Mouse (Mus musculus) limb, embryonic 10.5 days (tissue): ENCODE data around the gene Bms1. TPM values are rescaled to one million over a fixed set of nuclear protein-coding genes. Genes with fewer than 3 reads are reported as not detected.

Experiments used
- DNase-seq: peaks from one replicate; pipeline ENCODE4 v3.0.0-alpha.2; 2017; ENCODE audit warnings: low spot score
- H3K27ac ChIP-seq: fragments of 300-500 bp; sonication (generic); 2 replicates; pipeline ENCODE4 v1.5.1; 2016; ENCODE audit warnings: mild to moderate bottlenecking
- H3K27me3 ChIP-seq: fragments of 300-500 bp; sonication (generic); 2 replicates; pipeline ENCODE4 v1.6.1; 2016; ENCODE audit warnings: low read depth, mild to moderate bottlenecking; ENCODE audit not compliant: poor library complexity, severe bottlenecking
- H3K36me3 ChIP-seq: fragments of 300-500 bp; sonication (generic); 2 replicates; pipeline ENCODE4 v1.6.1; 2016; ENCODE audit warnings: mild to moderate bottlenecking, moderate library complexity
- H3K4me1 ChIP-seq: fragments of 300-500 bp; sonication (generic); 2 replicates; pipeline ENCODE4 v1.6.1; 2016
- H3K4me3 ChIP-seq: fragments of 300-500 bp; sonication (generic); 2 replicates; pipeline ENCODE4 v1.5.1; 2016; ENCODE audit warnings: mild to moderate bottlenecking, moderate library complexity
- H3K9me3 ChIP-seq: fragments of 300-500 bp; sonication (generic); replicated peaks from 2 replicates; pipeline ENCODE4 v1.6.1; 2016; ENCODE audit warnings: mild to moderate bottlenecking
- WGBS: fragments of 180-500 bp; shearing (Covaris S2); methylation state at CpG from one replicate; pipeline ENCODE4 v1.1.7; 2016; 5-methylcytosine and 5-hydroxymethylcytosine counted together
- microRNA-seq: library from miRNA; unstranded; fragments of <30 nt; microRNA quantifications from one replicate; pipeline ENCODE4, GENCODE M21; 2017
- polyA plus RNA-seq: library from polyadenylated mRNA; unstranded; fragments of >200 nt; fragmentation: Nextera tagmentation; extraction: Ambion mirVana; gene quantifications from 2 replicates; pipeline ENCODE4 v1.2.1, GENCODE M21; 2016

Bms1 gene
- polyA plus RNA-seq, 1 experiment from 2014 or later: 58.2 TPM

DNA sequence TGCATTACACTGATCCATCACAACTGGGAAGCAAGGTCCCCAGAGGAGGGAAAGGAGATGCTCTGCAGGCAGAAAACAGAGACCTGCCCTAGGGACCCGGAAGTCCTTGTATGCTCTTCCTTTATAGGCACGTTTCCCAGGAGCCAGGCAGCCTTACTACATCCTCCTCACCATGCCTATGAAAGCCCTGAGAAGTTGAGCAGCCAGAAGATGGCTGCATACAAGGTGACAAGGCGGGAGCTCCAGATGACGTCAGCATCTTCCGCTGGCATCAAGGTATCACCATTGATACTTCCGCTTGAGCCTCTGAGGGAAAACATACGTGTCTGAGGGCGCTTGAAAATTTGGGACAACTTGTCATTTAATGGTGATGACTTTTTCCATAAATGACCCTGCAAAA lies 72.0 kb downstream of the Bms1 start:
- H3K27ac ChIP-seq: no peak overlapping the region
- no peaks in the 10 kb centered on the region for H3K9me3 ChIP-seq
- 89% methylated on average over 8 of the region's 8 CpGs for WGBS
- H3K4me3 ChIP-seq: no peak overlapping the region
- no peak for DNase-seq
- no peaks in the 10 kb centered on the region for H3K36me3 ChIP-seq
- peaks cover 6% of the 10 kb centered on the region; the same call in 1 of the 2 replicates for H3K4me1 ChIP-seq
- no peaks in the 10 kb centered on the region for H3K27me3 ChIP-seq

DNA sequence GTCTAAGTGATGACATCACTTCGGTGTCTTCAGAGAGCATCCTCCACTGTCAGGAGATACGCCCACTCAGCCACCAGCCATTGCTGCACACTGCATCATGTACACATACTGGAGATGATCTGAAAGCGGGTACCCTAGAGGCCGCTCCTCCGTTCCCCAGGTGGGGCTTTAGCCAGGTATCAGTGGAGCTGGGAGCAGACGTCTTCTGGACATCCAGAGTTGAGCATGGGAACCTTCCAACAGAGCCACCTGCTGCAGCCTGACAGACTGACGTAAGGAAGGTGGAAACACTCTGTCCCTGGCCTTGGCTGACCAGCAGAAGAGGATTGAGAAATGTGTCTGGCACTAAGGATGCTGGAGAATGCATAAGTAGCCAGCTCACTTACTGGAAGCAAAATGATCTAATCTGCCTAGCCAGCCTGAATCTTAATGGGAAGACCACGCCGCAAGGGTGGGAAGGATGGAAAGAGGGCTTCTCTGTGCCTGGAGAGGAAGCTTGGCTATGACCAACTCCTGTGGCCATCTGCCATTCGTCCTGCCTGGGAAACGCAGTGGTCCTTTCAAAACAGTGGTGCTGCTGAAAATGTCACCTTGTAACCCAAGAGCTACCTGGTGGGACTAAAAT lies 77.3 kb downstream of the Bms1 start:
- H3K27me3 ChIP-seq: no peaks in the 10 kb centered on the region
- no peak for DNase-seq
- 86% methylated on average over 11 of the region's 11 CpGs for WGBS
- H3K4me1 ChIP-seq: no peaks in the 10 kb centered on the region
- H3K9me3 ChIP-seq: no peaks in the 10 kb centered on the region
- no peak overlapping the region for H3K27ac ChIP-seq
- H3K4me3 ChIP-seq: no peak overlapping the region
- no peaks in the 10 kb centered on the region for H3K36me3 ChIP-seq

DNA sequence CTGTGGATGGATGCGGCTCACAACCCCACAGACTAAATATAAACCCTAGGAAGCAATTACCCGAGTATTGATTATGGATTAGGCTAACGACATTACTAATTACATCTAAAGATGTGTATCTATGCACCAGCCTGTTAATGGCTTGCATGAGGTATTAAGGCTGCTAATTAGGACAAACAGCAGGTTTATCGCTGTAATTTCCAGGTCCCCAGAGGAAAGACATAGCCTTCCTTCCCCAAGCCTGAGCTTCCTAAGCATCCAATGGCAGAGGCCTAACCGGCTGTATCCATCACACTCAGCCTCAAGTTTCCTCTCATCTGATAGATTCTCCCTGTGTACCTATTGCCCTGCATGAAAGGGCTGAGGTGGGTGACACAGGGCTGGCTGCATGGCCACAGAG lies 81.6 kb downstream of the Bms1 start:
- H3K9me3 ChIP-seq: no peaks in the 10 kb centered on the region
- no peak overlapping the region for H3K27ac ChIP-seq
- DNase-seq: no peak
- H3K27me3 ChIP-seq: no peaks in the 10 kb centered on the region
- H3K4me3 ChIP-seq: no peak overlapping the region
- WGBS: 91% methylated on average over 5 of the region's 5 CpGs
- no peaks in the 10 kb centered on the region for H3K4me1 ChIP-seq
- H3K36me3 ChIP-seq: no peaks in the 10 kb centered on the region

DNA sequence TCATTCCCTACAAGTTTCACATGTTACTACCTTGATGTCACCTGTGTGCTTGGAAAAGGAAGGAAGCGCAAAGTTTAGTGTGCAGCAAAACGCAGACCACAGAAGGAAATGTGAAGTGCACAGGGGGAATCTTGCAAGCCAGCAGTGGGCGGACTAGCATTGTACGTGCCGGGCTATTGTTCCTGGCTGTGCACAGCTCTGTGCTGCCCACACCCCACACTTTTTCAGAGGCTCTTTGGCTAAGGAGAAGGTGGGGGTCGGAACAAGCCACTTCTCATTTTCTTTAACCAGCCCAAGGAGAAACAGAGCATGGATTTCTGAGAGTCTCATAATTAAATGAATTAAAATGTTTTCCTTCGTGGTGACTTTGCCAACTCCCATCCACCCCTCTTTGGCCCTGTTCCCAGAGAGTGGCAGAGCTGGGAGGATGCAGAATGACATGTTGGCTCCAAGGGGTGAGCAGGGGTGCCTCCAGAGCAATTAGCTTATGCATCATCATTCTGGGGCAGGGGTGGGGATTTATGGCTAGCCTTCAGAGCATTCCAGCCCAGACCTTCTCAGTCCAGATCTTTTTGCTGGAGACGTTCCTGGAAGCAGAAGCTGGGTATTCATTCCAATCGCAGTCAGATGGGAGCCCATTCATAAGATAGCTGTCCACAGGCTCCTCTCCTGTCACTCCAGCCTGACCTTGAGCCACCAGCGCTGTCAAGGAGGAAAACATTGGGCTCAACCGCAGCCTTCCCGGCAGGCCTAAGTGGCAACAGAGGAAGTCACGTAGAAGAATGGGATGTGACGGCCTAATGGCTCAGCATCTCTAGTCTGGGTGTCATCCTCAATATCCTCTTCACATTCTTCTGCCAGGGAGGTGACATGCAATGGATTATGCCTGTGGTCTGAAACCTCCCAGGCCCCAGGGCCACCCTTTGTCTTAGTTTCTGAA lies 82.5 kb downstream of the Bms1 start:
- H3K36me3 ChIP-seq: no peaks in the 10 kb centered on the region
- DNase-seq: no peak
- no peaks in the 10 kb centered on the region for H3K9me3 ChIP-seq
- H3K27ac ChIP-seq: no peak overlapping the region
- no peaks in the 10 kb centered on the region for H3K4me1 ChIP-seq
- no peak overlapping the region for H3K4me3 ChIP-seq
- H3K27me3 ChIP-seq: no peaks in the 10 kb centered on the region
- WGBS: 86% methylated on average over 14 of the region's 14 CpGs

DNA sequence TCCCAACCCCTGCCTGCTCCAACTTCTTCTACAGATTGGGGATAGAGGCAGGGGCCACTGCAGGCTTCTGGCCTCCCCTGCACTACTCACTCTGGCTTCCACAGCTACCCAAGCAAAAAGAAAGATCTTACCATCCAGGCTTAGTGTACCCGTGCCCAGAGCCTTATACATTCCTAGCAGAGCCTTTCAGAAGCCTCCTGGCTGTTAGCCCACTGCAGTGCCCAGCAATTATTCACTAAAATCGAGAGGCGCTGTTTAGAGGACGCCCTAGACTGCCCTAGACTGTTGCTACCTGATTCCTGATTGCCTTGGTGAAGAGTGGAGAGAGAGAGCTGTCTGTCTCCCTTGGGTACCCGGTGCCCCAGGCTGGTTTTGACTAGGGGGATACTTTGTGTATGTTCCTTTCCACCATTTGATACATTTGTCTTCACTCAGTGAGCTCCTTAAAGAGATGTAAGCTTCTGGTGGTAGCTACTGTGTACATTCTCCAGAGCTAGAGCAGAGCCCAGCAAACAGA lies 83.3 kb downstream of the Bms1 start:
- H3K9me3 ChIP-seq: no peaks in the 10 kb centered on the region
- H3K27me3 ChIP-seq: no peaks in the 10 kb centered on the region
- WGBS: 73% methylated on average over 5 of the region's 5 CpGs
- DNase-seq: no peak
- H3K27ac ChIP-seq: no peak overlapping the region
- H3K4me3 ChIP-seq: no peak overlapping the region
- no peaks in the 10 kb centered on the region for H3K4me1 ChIP-seq
- no peaks in the 10 kb centered on the region for H3K36me3 ChIP-seq

DNA sequence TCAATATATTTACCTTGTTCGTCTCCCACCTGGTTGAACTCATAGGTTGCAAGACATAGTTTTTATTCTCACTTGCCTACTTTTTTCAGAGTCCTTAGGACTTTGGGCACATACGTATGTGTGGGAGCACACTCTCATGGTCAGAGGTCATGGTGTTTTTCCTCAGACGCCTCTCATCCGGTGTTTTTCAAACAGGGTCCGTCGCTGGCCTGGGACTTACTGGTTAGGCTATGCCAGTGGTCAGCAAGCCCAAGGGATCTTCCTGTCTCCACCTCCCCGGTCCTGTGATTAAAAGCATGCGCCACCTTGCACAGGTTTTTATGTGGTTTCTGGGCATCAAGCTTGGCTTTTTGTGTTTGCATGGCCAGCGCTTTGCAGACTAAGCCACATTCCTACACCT lies 85.4 kb downstream of the Bms1 start:
- Histone ChIP-seq H3K27ac (no peak overlapping the region), H3K36me3 (no peaks in the 10 kb centered on the region), H3K4me3 (no peak overlapping the region), H3K4me1 (no peaks in the 10 kb centered on the region), H3K27me3 (no peaks in the 10 kb centered on the region), H3K9me3 (no peaks in the 10 kb centered on the region)
- WGBS: 91% methylated on average over 9 of the region's 9 CpGs
- DNase-seq: no peak

Small RNA genes lying within 50 kb of the gene (microRNA-seq; reads per million reads assigned to microRNA genes)
- not detected for gene Gm25953

Other genes with a start within 250 kb of the Bms1 start
- 0.29 and 0.48 TPM in 2 replicates for gene Ret, start 221.8 kb downstream of the Bms1 start, polyA plus RNA-seq
- 11.5 and 12.3 TPM in 2 replicates for gene Zfp248, start 36.1 kb upstream of the Bms1 start, polyA plus RNA-seq
- 8.0 and 11.7 TPM in 2 replicates for gene Zfp9, start 59.8 kb upstream of the Bms1 start, polyA plus RNA-seq
- 13.8 and 18.5 TPM in 2 replicates for gene Ankrd26, start 142.8 kb upstream of the Bms1 start, polyA plus RNA-seq